Mouse (Mus musculus) embryonic facial prominence, embryonic 11.5 days (tissue): ENCODE measurements at regions not wholly inside any gene's neighbourhood (a gene's known extent, or its start where the extent isn't known, plus 50 kb on each side); places are given as distances from the start of the nearest gene placed in this dataset.

Source experiments
- ATAC-seq: fragments of 200-750 bp; cut with Nextera tagmentation; replicated peaks from 2 replicates; pipeline ENCODE4 v1.8.0; 2017; ENCODE audit warnings: low read depth; ENCODE audit not compliant: insufficient number of reproducible peaks, low FRiP score, low TSS enrichment
- DNase-seq: peaks from one replicate; pipeline ENCODE4 v3.0.0-alpha.2; 2015; ENCODE audit warnings: low spot score
- H3K27ac ChIP-seq: fragments of 300-500 bp; sonication (generic); replicated peaks from 2 replicates; pipeline ENCODE4 v1.5.1; 2014; ENCODE audit warnings: mild to moderate bottlenecking, low read depth, low read length, control low read depth
- H3K27me3 ChIP-seq: fragments of 300-500 bp; sonication (generic); 2 replicates; pipeline ENCODE4 v1.6.1; 2014; ENCODE audit warnings: mild to moderate bottlenecking, low read length, moderate library complexity, mixed read lengths; ENCODE audit not compliant: control insufficient read depth, insufficient read depth
- H3K36me3 ChIP-seq: fragments of 300-500 bp; sonication (generic); replicated peaks from 2 replicates; pipeline ENCODE4 v1.6.1; 2014; ENCODE audit warnings: low read depth, mild to moderate bottlenecking, low read length, moderate library complexity, mixed read lengths; ENCODE audit not compliant: control insufficient read depth, insufficient read depth
- H3K4me1 ChIP-seq: fragments of 300-500 bp; sonication (generic); 2 replicates; pipeline ENCODE4 v1.6.1; 2014; ENCODE audit warnings: low read length, mixed read lengths; ENCODE audit not compliant: control insufficient read depth, insufficient read depth
- H3K4me2 ChIP-seq: fragments of 300-500 bp; sonication (generic); 2 replicates; pipeline ENCODE4 v1.6.1; 2014; ENCODE audit warnings: low read depth, mild to moderate bottlenecking, control low read depth, low read length, moderate library complexity
- H3K4me3 ChIP-seq: fragments of 300-500 bp; sonication (generic); 2 replicates; pipeline ENCODE4 v1.5.1; 2014; ENCODE audit warnings: low read depth, low read length, control low read depth
- H3K9ac ChIP-seq: fragments of 300-500 bp; sonication (generic); replicated peaks from 2 replicates; pipeline ENCODE4 v1.6.1; 2014; ENCODE audit warnings: mild to moderate bottlenecking, control low read depth, low read length
- H3K9me3 ChIP-seq: fragments of 300-500 bp; sonication (generic); replicated peaks from 2 replicates; pipeline ENCODE4 v1.6.1; 2016; ENCODE audit warnings: mild to moderate bottlenecking, low read length, inconsistent platforms, mixed read lengths; ENCODE audit not compliant: control insufficient read depth
- WGBS: fragments of 180-500 bp; shearing (Covaris S2); extraction: QIAGEN DNeasy Blood & Tissue Kit; methylation state at CpG from one replicate; pipeline ENCODE4 v1.1.7; 2014; 5-methylcytosine and 5-hydroxymethylcytosine counted together

DNA sequence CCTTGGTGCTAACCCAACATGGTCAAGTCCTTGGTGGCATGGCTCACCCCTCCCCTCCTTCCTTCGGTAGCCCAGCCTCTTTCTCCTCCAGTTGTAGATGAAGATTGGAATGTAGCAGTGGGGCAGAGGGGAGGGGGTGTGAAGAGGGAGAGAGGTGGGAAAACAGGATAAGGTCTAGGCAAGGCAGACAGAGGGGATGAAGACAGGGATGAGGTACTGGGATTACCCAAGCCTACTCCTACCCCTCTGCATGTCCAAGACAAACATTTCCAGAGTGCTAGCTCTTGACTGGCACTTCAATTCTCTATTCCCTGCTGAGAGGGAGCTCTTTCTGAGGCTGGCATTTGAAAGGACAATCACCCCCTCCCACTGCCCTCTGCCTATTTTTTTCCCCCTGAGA lies 81.5 kb upstream of the Olfm4 start:
- Histone ChIP-seq H3K27me3 (no peaks in the 10 kb centered on the region), H3K4me1 (no peaks in the 10 kb centered on the region), H3K4me2 (no peak overlapping the region), H3K9me3 (no peaks in the 10 kb centered on the region), H3K27ac (no peak overlapping the region), H3K9ac (no peak overlapping the region), H3K36me3 (no peaks in the 10 kb centered on the region), H3K4me3 (no peak overlapping the region)
- ATAC-seq (0 out of 2 replicates have a peak, but pooled peaks have one; percentile 39), DNase-seq (no peak)
- WGBS, result 29% methylated on average over 1 of the region's 1 CpGs

DNA sequence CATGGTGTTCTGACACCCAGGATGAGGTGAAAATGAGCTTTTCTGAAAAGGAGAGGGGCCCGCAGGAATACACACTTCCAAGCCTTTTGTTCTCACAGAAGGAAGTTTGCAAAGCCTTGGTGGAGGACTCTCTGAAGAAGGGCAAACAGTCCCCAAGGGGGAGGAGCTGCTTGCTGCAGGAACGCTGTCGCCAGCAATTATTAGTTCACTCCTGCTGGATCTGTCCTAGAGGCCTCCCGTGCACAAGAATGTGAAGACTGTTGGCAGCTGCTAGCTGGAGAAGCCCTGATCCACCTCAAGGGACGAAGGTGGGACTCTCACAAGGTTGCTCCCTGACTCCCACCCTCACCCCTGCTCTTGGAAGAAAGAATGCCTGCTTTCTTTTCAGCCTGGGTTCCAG lies 85.6 kb upstream of the Olfm4 start:
- Histone ChIP-seq H3K4me3 (no peak overlapping the region), H3K9ac (no peak overlapping the region), H3K27me3 (no peaks in the 10 kb centered on the region), H3K27ac (no peak overlapping the region), H3K4me1 (no peaks in the 10 kb centered on the region), H3K9me3 (no peaks in the 10 kb centered on the region), H3K4me2 (no peak overlapping the region), H3K36me3 (no peaks in the 10 kb centered on the region)
- ATAC-seq (no peak), DNase-seq (no peak)
- WGBS, result 17% methylated on average over 5 of the region's 5 CpGs

DNA sequence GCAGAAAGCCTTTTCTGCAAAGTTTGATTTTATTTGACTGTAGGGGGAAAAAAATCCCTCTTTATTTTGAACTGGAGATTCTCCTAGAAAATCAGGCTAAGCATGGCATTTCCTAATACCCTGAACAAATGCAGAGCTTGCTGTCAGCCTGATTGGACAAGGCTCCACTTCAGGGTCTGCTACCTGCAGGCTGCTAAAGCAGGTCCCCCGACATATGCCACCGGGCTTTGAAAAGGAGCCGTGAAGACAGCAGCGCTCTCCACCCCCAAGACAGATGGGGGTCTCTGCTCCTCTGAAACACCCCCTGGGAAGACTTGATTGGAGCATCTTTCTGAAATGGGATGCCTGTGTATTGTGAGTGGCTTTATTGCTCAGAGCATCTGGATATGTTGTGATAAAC lies 90.6 kb upstream of the Olfm4 start:
- no peak for ATAC-seq

DNA sequence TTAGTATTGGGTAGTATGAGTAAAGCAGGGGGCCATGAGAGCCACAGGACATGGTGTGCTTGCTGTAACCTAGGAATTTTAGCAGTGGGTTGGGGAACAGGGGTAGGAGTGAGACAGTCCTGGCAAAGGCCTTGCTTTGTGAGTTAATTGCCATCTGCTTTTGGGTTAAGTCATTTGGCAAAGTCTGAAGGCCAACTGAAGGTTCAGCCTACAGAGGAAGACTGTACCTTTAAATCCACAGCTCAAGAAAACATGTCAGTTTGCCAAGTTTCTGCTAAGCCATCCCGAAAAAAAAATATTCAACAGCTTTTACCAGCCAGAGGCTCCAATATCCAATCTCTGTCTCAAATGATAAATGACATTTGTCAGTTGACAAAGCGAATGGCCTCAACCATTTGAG lies 93.2 kb upstream of the Olfm4 start:
- DNase-seq, result no peak
- Histone ChIP-seq H3K9me3 (no peaks in the 10 kb centered on the region), H3K27ac (no peak overlapping the region), H3K4me1 (no peaks in the 10 kb centered on the region), H3K27me3 (no peaks in the 10 kb centered on the region), H3K36me3 (no peaks in the 10 kb centered on the region), H3K4me2 (no peak overlapping the region), H3K4me3 (no peak overlapping the region), H3K9ac (no peak overlapping the region)
- WGBS, result 73% methylated on average over 2 of the region's 2 CpGs
- no peak for ATAC-seq

More for the DNA sequence above, 90.6 kb upstream of the Olfm4 start:
- Histone ChIP-seq H3K9ac (no peak overlapping the region), H3K9me3 (no peaks in the 10 kb centered on the region), H3K4me2 (no peak overlapping the region), H3K36me3 (no peaks in the 10 kb centered on the region), H3K4me3 (no peak overlapping the region), H3K27me3 (no peaks in the 10 kb centered on the region), H3K4me1 (no peaks in the 10 kb centered on the region), H3K27ac (no peak overlapping the region)
- WGBS, result 83% methylated on average over 4 of the region's 4 CpGs
- DNase-seq, result no peak

DNA sequence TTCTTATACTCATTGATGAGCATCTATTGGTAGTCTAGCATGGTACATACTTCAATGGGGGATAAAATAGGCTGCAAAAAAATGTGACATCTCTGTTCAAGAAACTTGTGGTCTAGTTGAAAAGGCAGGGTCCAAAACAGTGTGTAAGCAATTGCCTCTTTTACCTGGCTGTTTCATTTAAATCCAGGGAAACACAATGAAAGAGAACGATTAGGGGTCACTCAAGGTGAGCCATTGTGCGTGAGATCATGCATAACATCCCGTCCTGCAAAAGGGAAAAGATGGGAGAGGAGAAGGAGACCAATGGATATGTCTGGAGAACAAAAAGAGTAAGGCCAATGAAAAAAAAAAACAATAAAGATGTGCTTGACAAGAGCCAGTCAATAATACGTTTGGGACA lies 93.6 kb upstream of the Olfm4 start:
- H3K4me2 ChIP-seq, result no peak overlapping the region
- no peak for DNase-seq
- no peak for ATAC-seq
- H3K36me3 ChIP-seq, result no peaks in the 10 kb centered on the region
- 83% methylated on average over 4 of the region's 4 CpGs for WGBS
- no peaks in the 10 kb centered on the region for H3K27me3 ChIP-seq
- no peak overlapping the region for H3K27ac ChIP-seq
- H3K4me1 ChIP-seq, result no peaks in the 10 kb centered on the region
- H3K9me3 ChIP-seq, result no peaks in the 10 kb centered on the region
- H3K4me3 ChIP-seq, result no peak overlapping the region
- no peak overlapping the region for H3K9ac ChIP-seq

DNA sequence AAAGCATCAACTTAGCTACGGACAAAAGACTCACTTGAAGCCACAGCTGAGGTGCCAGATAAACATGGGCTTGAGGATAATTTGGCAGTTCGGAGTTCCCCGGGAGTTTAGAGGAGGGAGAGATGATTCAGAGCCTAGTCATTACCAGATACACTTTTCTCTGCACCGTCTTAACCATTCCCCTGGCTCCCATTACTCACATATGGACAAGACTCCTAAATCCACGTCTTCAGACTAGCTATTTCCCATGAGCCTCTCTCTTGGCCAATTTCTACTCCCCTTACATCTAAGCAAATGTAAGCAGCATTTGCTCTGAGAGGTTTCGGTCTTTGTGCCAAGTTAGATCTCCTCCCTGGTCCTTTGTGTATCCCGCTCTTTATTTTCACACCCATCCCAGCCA lies 100.4 kb upstream of the Olfm4 start:
- Histone ChIP-seq H3K4me2 (no peak overlapping the region), H3K27ac (no peak overlapping the region)

DNA sequence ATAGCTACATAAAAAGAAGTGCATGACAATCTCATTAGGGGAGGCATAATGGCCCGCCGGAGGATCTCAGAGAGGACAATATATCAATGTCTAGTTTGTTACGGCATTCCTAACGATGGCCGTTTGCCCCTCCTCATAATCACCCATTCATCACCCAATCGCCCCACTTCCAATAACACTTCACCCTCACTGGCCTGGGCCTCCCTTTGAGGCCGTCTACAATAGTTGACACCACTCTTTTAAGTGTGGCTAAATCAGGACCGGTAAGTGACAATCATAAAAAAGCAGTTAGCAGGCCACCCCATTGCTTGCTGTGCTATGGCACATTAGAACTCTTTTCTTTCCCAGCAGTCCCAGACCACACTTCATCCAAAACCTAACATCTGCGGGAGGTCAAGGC lies 102.2 kb upstream of the Olfm4 start:
- Histone ChIP-seq H3K4me1 (no peaks in the 10 kb centered on the region; the same call in 1 of the 2 replicates), H3K4me3 (no peak overlapping the region), H3K27me3 (no peaks in the 10 kb centered on the region), H3K36me3 (no peaks in the 10 kb centered on the region), H3K9ac (no peak overlapping the region), H3K9me3 (no peaks in the 10 kb centered on the region), H3K27ac (no peak overlapping the region), H3K4me2 (no peak overlapping the region)
- no peak for DNase-seq
- 71% methylated on average over 9 of the region's 9 CpGs for WGBS
- no peak for ATAC-seq

More for the DNA sequence above, 100.4 kb upstream of the Olfm4 start:
- H3K4me3 ChIP-seq, result no peak overlapping the region
- WGBS, result 78% methylated on average over 7 of the region's 7 CpGs
- no peak overlapping the region for H3K9ac ChIP-seq
- no peaks in the 10 kb centered on the region for H3K9me3 ChIP-seq
- no peak for DNase-seq
- H3K36me3 ChIP-seq, result no peaks in the 10 kb centered on the region
- no peaks in the 10 kb centered on the region; the same call in 1 of the 2 replicates for H3K4me1 ChIP-seq
- no peaks in the 10 kb centered on the region for H3K27me3 ChIP-seq
- no peak for ATAC-seq

DNA sequence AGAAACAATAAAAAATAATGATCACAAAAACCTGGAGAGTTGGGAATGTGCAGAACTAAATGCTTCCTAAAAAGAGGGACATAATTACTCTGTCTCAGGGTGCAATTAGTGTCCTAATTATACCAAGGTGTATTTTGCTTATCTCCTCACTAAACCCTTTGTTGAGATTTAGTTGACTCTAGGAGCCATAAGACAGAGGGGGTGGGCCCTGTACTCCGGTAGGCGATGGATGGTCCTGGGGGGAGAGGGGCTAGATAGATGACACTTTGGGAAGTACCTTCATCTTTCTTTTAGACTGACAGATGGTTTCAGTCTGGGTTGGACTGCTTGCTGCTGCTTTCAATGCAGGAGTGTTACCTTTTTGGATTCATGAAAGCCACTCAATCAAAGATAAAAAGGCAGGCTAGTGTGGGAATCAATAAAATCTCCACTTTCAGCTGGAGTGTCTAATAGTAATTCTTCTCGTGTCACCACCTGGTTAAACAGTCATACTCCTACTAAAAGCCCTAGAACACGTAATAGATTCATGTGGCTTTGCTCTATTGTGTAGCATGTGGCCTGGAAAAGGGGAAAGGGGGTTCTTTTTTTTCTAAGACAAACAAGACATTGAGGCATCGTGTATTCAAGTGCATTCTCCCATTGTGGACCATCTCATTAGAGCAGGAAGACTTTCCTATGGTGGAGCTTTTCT lies 103.7 kb upstream of the Olfm4 start:
- H3K4me3 ChIP-seq, result no peak overlapping the region
- ATAC-seq (0 out of 2 replicates have a peak, but pooled peaks have one; percentile 46), DNase-seq (no peak)
- H3K9me3 ChIP-seq, result no peaks in the 10 kb centered on the region
- 66% methylated on average over 5 of the region's 5 CpGs for WGBS
- no peaks in the 10 kb centered on the region; the same call in 1 of the 2 replicates for H3K4me1 ChIP-seq
- no peaks in the 10 kb centered on the region for H3K36me3 ChIP-seq
- no peak overlapping the region for H3K27ac ChIP-seq
- H3K4me2 ChIP-seq, result no peak overlapping the region
- H3K9ac ChIP-seq, result no peak overlapping the region
- no peaks in the 10 kb centered on the region for H3K27me3 ChIP-seq
